Mouse (Mus musculus) hindbrain, embryonic 15.5 days (tissue): ENCODE measurements around the gene Gm6871. TPM values are rescaled to one million over a fixed set of nuclear protein-coding genes. Genes with fewer than 3 reads are reported as not detected.
"Not testable (repeated sequence)": the region's sequence is repeated elsewhere in the genome, so short reads cannot be mapped to it uniquely, and the experiment has no call there.

Source experiments
- ATAC-seq: fragments of 200-750 bp; cut with Nextera tagmentation; 2 replicates; pipeline ENCODE4 v1.8.0; 2017; ENCODE audit warnings: low read depth, moderate number of reproducible peaks, moderate TSS enrichment; ENCODE audit not compliant: low FRiP score
- H3K27ac ChIP-seq: fragments of 300-500 bp; sonication (generic); replicated peaks from 2 replicates; pipeline ENCODE4 v1.5.1; 2015; ENCODE audit warnings: mild to moderate bottlenecking, inconsistent platforms
- H3K27me3 ChIP-seq: fragments of 300-500 bp; sonication (generic); 2 replicates; pipeline ENCODE4 v1.6.1; 2015; ENCODE audit warnings: control low read depth, inconsistent platforms
- H3K36me3 ChIP-seq: fragments of 300-500 bp; sonication (generic); 2 replicates; pipeline ENCODE4 v1.6.1; 2015; ENCODE audit warnings: control low read depth, inconsistent platforms
- H3K4me1 ChIP-seq: fragments of 300-500 bp; sonication (generic); replicated peaks from 2 replicates; pipeline ENCODE4 v1.6.1; 2015; ENCODE audit warnings: control low read depth, inconsistent platforms
- H3K4me2 ChIP-seq: fragments of 300-500 bp; sonication (generic); 2 replicates; pipeline ENCODE4 v1.6.1; 2015; ENCODE audit warnings: moderate library complexity, mild to moderate bottlenecking, inconsistent platforms
- H3K4me3 ChIP-seq: fragments of 300-500 bp; sonication (generic); 2 replicates; pipeline ENCODE4 v1.5.1; 2015; ENCODE audit warnings: mild to moderate bottlenecking, inconsistent platforms
- H3K9ac ChIP-seq: fragments of 300-500 bp; sonication (generic); 2 replicates; pipeline ENCODE4 v1.6.1; 2015; ENCODE audit warnings: inconsistent platforms
- H3K9me3 ChIP-seq: fragments of 300-500 bp; sonication (generic); 2 replicates; pipeline ENCODE4 v1.6.1; 2016; ENCODE audit warnings: control low read depth, inconsistent platforms
- WGBS: fragments of 180-500 bp; shearing (Covaris S2); methylation state at CpG from one replicate; pipeline ENCODE4 v1.1.7; 2015; 5-methylcytosine and 5-hydroxymethylcytosine counted together
- polyA plus RNA-seq: library from polyadenylated mRNA; unstranded; fragments of >200 nt; fragmentation: Nextera tagmentation; extraction: Ambion mirVana; gene quantifications from 2 replicates; pipeline ENCODE4 v1.2.1, GENCODE M21; 2015

Gene Gm6871
- 0.19 TPM in 1 of 2 replicates, not detected in the other for polyA plus RNA-seq

GRCm38 (mm10) chr7:41573562-41573961 is at the start of gene Gm6871:
TSS of gene Gm6871 (minus strand) at chr7:41573662.
- not testable (repeated sequence) for H3K4me1 ChIP-seq, H3K4me2 ChIP-seq, H3K9ac ChIP-seq, H3K9me3 ChIP-seq, H3K27ac ChIP-seq, H3K4me3 ChIP-seq, H3K36me3 ChIP-seq, ATAC-seq, H3K27me3 ChIP-seq
- 86% methylated on average over 6 of the region's 6 CpGs for WGBS

GRCm38 (mm10) chr7:41616241-41616640 is 42.8 kb upstream of the Gm6871 start:
- H3K27me3 ChIP-seq, H3K9me3 ChIP-seq, H3K27ac ChIP-seq, H3K4me1 ChIP-seq, ATAC-seq, H3K9ac ChIP-seq, H3K4me3 ChIP-seq, H3K4me2 ChIP-seq: not testable (repeated sequence)
- H3K36me3 ChIP-seq = peaks cover 50% of the 10 kb centered on the region
- WGBS = 98% methylated on average over 1 of the region's 1 CpGs

DNA sequence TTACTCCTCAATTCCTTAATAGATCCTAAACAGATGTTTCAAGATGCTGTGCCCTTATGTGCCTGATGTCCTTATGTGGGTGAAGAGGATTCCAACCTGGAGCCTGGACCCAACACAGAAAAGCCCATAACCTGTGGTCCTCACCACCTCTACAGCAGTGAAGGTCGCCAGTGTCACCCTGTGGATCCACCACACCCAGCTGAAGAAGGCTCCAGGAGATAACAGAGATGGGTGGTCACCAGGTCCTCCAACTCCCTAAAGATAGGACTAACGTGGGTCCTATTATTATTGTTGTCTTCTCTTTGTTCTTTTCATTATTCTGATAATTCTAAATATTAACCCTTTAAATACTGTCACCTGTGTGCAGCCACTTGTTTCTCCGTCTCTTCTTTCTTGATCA is 38.2 kb upstream of the Gm6871 start:
- Histone ChIP-seq H3K9me3 (no peaks in the 10 kb centered on the region), H3K4me3 (no peak overlapping the region), H3K4me1 (no peaks in the 10 kb centered on the region), H3K27ac (no peak overlapping the region), H3K4me2 (no peak overlapping the region), H3K27me3 (no peaks in the 10 kb centered on the region), H3K36me3 (peaks cover 40% of the 10 kb centered on the region), H3K9ac (no peak overlapping the region)
- no peak for ATAC-seq
- WGBS = 92% methylated on average over 3 of the region's 3 CpGs

DNA sequence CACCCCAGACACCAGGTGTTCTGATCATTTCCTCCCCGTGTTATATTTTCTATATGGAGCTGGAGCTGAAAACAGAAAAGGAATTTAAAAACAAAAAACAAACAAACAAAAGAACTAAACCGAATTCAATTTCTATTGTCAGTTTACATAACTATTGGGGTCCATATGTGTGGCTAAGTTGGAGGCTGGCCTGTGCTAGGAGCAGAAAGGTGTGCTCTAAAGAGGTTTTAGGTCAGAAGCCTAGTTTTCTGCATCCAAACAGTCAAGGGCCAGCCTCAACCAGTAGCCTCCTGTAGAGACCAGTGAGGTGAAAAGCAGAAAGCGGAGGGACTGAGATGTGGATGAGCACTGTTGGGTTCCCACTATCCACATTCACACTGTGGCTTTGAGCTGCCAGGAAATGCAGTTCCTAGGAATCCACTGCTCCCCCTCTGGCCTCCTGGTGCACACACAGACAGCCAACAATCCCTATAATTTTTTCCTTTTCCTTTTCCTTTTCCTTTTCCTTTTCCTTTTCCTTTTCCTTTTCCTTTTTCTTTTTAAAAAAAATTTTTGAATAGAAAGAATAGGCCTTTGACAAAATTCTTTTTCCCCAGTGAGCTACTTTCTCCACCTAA is 26.6 kb upstream of the Gm6871 start:
- WGBS = 21% methylated on average over 3 of the region's 3 CpGs
- Histone ChIP-seq H3K4me2 (peak overlapping the region; percentile 67), H3K4me3 (peak overlapping the region; percentile 58), H3K9ac (peak overlapping the region; percentile 64), H3K9me3 (no peaks in the 10 kb centered on the region), H3K27ac (no peak overlapping the region; the same call in 1 of the 2 replicates), H3K27me3 (no peaks in the 10 kb centered on the region), H3K4me1 (peaks cover 24% of the 10 kb centered on the region), H3K36me3 (no peaks in the 10 kb centered on the region)
- ATAC-seq = no peak

GRCm38 (mm10) chr7:41599034-41599813 is 25.8 kb upstream of the Gm6871 start, which contains the start of gene 2610021A01Rik:
TSS of gene 2610021A01Rik (plus strand) at chr7:41599230.
- Histone ChIP-seq H3K9ac (peak within 1 kb of the TSS; percentile 64), H3K36me3 (no peaks in the 10 kb centered on the region), H3K4me2 (peak within 1 kb of the TSS; percentile 67), H3K9me3 (no peaks in the 10 kb centered on the region), H3K4me3 (peak within 1 kb of the TSS; percentile 58), H3K27me3 (no peaks in the 10 kb centered on the region), H3K27ac (peak within 1 kb of the TSS; percentile 72), H3K4me1 (peaks cover 24% of the 10 kb centered on the region)
- WGBS = under 1% methylated on average over 41 of the region's 41 CpGs
- peak; percentile 99 for ATAC-seq

DNA sequence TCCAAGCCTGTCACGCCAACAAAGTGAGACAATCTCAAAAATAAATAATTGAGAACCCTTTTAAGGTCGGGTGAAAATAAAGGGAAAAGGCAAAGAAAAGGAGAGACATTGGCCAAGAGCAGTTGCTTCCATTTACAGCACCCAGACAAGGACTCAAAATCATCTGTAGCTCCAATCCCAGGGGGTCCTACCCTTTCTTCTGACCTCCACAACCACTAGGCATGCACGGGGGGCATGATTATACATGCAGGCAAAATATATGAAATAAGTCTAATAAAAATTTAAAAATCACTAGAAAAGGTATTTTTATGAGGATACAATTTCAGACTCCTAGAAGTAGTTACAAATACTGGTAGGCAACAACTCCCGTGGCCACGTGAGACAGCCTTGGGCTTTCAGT is 25.2 kb upstream of the Gm6871 start:
- Histone ChIP-seq H3K9ac (peak overlapping the region; percentile 42; the same call in 1 of the 2 replicates), H3K4me1 (peaks cover 24% of the 10 kb centered on the region), H3K4me2 (peak overlapping the region; percentile 67), H3K9me3 (no peaks in the 10 kb centered on the region), H3K36me3 (no peaks in the 10 kb centered on the region), H3K4me3 (peak overlapping the region; percentile 58), H3K27me3 (no peaks in the 10 kb centered on the region), H3K27ac (peak overlapping the region; percentile 72)
- ATAC-seq = peak; percentile 46; the same call in 1 of the 2 replicates
- WGBS = 55% methylated on average over 5 of the region's 5 CpGs

- not testable (repeated sequence) for H3K36me3 ChIP-seq, H3K4me3 ChIP-seq, H3K27ac ChIP-seq, H3K4me1 ChIP-seq, H3K9ac ChIP-seq, H3K9me3 ChIP-seq, H3K27me3 ChIP-seq, ATAC-seq, H3K4me2 ChIP-seq
These were observed 14.4 kb upstream of the Gm6871 start for GRCm38 (mm10) chr7:41587831-41588230.

DNA sequence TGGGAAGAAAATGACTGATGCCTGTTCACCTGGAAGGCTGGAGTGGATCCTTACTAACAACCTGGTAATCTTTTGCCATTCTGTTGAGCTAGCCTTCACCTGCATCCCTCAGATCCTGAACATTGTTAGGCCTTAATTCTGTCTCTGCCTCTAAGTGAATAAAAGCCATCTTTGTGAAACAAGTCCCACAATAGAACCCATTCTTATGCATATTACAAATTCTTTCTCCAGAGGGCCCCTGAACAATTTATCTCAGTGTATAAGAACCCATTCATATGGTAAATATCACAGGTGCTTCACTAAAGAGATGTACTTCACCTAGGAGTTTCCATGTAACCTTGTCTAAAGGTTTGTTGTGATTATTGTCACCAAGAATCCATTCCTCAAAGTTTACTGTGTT is 8.6 kb upstream of the Gm6871 start:
- Histone ChIP-seq H3K4me3 (no peak overlapping the region), H3K9ac (no peak overlapping the region), H3K9me3 (no peaks in the 10 kb centered on the region; the same call in 1 of the 2 replicates), H3K36me3 (no peaks in the 10 kb centered on the region), H3K4me1 (no peaks in the 10 kb centered on the region), H3K27ac (no peak overlapping the region), H3K4me2 (no peak overlapping the region), H3K27me3 (no peaks in the 10 kb centered on the region)
- ATAC-seq = no peak

DNA sequence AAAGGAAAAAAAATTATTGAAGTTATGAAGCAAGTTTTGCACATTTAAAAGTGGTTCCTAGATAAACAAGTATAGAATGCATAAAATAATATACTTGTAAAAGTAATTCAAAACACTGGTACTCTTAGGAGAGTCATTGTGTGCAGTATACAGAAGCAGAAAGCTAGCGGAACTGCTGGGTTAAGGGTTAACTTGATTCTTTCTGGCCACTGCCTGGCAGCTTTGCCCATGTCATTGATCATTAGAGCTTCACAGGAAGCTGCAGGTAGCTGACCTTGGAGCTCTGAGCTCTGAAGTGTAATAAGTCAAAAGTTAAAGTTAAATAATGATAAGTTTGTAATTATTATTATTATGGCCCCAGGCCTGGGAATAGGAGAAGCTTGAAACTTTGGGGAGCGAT is 4.5 kb upstream of the Gm6871 start:
- no peaks in the 10 kb centered on the region for H3K27me3 ChIP-seq
- no peak overlapping the region for H3K27ac ChIP-seq
- no peaks in the 10 kb centered on the region for H3K4me1 ChIP-seq
- no peaks in the 10 kb centered on the region for H3K36me3 ChIP-seq
- no peak for ATAC-seq
- H3K9me3 ChIP-seq = no peaks in the 10 kb centered on the region
- WGBS = 99% methylated on average over 2 of the region's 2 CpGs
- no peak overlapping the region for H3K9ac ChIP-seq
- no peak overlapping the region for H3K4me2 ChIP-seq
- H3K4me3 ChIP-seq = no peak overlapping the region

DNA sequence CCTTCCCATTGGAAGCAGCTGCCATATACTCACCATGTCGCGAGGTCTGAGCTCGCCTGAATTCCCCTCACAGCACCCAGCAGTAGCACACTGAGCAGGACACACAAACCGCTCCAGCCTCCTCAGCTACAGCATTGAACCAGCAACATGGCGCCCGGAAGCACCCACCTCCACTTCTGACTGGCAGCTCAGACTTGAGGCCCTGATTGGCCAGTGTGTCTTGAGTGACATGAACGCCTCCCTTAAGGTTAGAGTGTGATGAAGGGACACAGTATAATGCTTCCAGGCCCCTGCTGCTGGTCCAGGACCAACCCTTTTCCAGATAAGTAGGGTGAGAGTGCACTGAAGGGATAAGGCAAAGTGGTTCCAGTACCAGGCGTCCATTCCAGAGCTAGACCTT is 12.8 kb downstream of the Gm6871 start:
- no peaks in the 10 kb centered on the region for H3K27me3 ChIP-seq
- no peak for ATAC-seq
- no peak overlapping the region for H3K27ac ChIP-seq
- H3K36me3 ChIP-seq = no peaks in the 10 kb centered on the region
- no peak overlapping the region for H3K4me3 ChIP-seq
- H3K9me3 ChIP-seq = 0 out of 2 replicates have a peak, but pooled peaks cover 4% of the 10 kb centered on the region
- no peak overlapping the region for H3K4me2 ChIP-seq
- no peaks in the 10 kb centered on the region for H3K4me1 ChIP-seq
- H3K9ac ChIP-seq = no peak overlapping the region
- 73% methylated on average over 8 of the region's 8 CpGs for WGBS

GRCm38 (mm10) chr7:41512672-41513071 is 60.8 kb downstream of the Gm6871 start:
- H3K4me1 ChIP-seq = no peaks in the 10 kb centered on the region
- H3K4me2 ChIP-seq = no peak overlapping the region
- H3K36me3 ChIP-seq = no peaks in the 10 kb centered on the region
- H3K27ac ChIP-seq = no peak overlapping the region
- WGBS = 84% methylated on average over 3 of the region's 3 CpGs
- peaks cover 12% of the 10 kb centered on the region; the same call in 1 of the 2 replicates for H3K9me3 ChIP-seq
- H3K9ac ChIP-seq = no peak overlapping the region
- no peak for ATAC-seq
- no peak overlapping the region for H3K4me3 ChIP-seq
- H3K27me3 ChIP-seq = no peaks in the 10 kb centered on the region

DNA sequence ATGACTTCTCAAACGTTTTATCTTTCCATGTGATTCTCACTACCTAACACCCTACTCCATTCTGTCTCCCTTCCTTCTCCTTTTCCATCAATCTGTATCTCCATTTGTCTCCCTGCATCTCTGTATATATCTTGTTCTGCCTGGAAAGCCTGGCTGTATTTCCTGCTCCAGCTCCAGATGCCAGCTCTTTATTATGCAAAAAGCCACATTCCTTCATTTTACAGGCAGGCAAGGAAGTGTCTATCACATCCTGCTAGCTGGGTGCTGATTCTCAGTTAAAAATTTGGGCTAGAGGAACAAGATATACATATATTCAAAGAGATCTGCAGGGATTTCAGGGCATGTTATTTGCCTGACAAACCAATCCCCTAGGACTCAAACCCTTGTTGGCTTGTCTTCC is 61.3 kb downstream of the Gm6871 start:
- peaks cover 12% of the 10 kb centered on the region; the same call in 1 of the 2 replicates for H3K9me3 ChIP-seq
- H3K9ac ChIP-seq = no peak overlapping the region
- H3K4me3 ChIP-seq = no peak overlapping the region
- no peak overlapping the region for H3K27ac ChIP-seq
- H3K4me2 ChIP-seq = no peak overlapping the region
- no peaks in the 10 kb centered on the region for H3K27me3 ChIP-seq
- 8% methylated on average over 1 of the region's 1 CpGs for WGBS
- no peak for ATAC-seq
- no peaks in the 10 kb centered on the region for H3K36me3 ChIP-seq
- no peaks in the 10 kb centered on the region for H3K4me1 ChIP-seq
